Mouse (Mus musculus) CH12.LX (cell line): ENCODE results near the gene Ptbp1. TPM values are rescaled to one million over a fixed set of nuclear protein-coding genes. Genes with fewer than 3 reads are reported as not detected.

ENCODE experiments used
- DNase-seq: peaks from one replicate; pipeline ENCODE4 v3.0.0-alpha.2; 2013; ENCODE audit errors: extremely low read depth
- H3K27ac ChIP-seq: 2 replicates; pipeline ENCODE4 v1.5.1; 2012; ENCODE audit warnings: low read depth, mild to moderate bottlenecking, control low read depth, moderate library complexity; ENCODE audit not compliant: insufficient read depth
- H3K27me3 ChIP-seq: replicated peaks from 2 replicates; pipeline ENCODE3; 2012; ENCODE audit warnings: inconsistent platforms
- H3K36me3 ChIP-seq, 2 experiments: replicated peaks in 1 of 2; 2 replicates each; pipeline versions ENCODE3 to v1.6.1; 2012; ENCODE audit warnings: inconsistent platforms in 1 of 2, low read length in 1 of 2, mild to moderate bottlenecking in 1 of 2, mixed read lengths in 1 of 2, moderate library complexity in 1 of 2; ENCODE audit not compliant: control insufficient read depth in 1 of 2, insufficient read depth in 1 of 2
- H3K4me1 ChIP-seq, 2 experiments: 2 replicates each; pipeline ENCODE4 v1.6.1; 2012; ENCODE audit warnings: inconsistent platforms in 1 of 2, moderate library complexity in 1 of 2; ENCODE audit not compliant: insufficient read depth in 2 of 2, control insufficient read depth in 1 of 2
- H3K4me2 ChIP-seq: 2 replicates; pipeline ENCODE4 v1.6.1; 2012; ENCODE audit warnings: low read depth, mild to moderate bottlenecking, control low read depth; ENCODE audit not compliant: poor library complexity, insufficient read depth, severe bottlenecking
- H3K4me3 ChIP-seq, 3 experiments: fragments of 150-350 bp in 1 of 3; sonication (generic) in 1 of 3; replicated peaks in 1 of 3; 2 replicates each; pipeline versions ENCODE3 to v1.5.1; 2011 to 2012; ENCODE audit warnings: low read depth in 2 of 3, low read length in 2 of 3, mild to moderate bottlenecking in 2 of 3, moderate library complexity in 2 of 3, control low read depth in 1 of 3, improper control_type of control experiment in 1 of 3, inconsistent platforms in 1 of 3, mixed read lengths in 1 of 3; ENCODE audit not compliant: poor library complexity in 1 of 3
- H3K79me2 ChIP-seq: replicated peaks from 2 replicates; pipeline ENCODE4 v1.6.1; 2012; ENCODE audit warnings: mild to moderate bottlenecking, moderate library complexity; ENCODE audit not compliant: control insufficient read depth, poor library complexity, insufficient read depth, severe bottlenecking; ENCODE audit errors: extremely low read depth
- H3K9ac ChIP-seq: 2 replicates; pipeline ENCODE4 v1.6.1; 2012; ENCODE audit warnings: low read depth, mild to moderate bottlenecking, control low read depth, moderate library complexity; ENCODE audit not compliant: insufficient read depth
- H3K9me3 ChIP-seq: replicated peaks from 2 replicates; pipeline ENCODE3; 2012; ENCODE audit warnings: low read length, inconsistent platforms, mixed read lengths
- CHD1 ChIP-seq: IDR thresholded peaks from 2 replicates; pipeline ENCODE4 v1.6.1; 2012; ENCODE audit warnings: low read depth, low read length, improper control_type of control experiment, inconsistent platforms
- CHD2 ChIP-seq: IDR thresholded peaks from 2 replicates; pipeline ENCODE4 v1.6.1; 2011; ENCODE audit warnings: low read length, improper control_type of control experiment
- GABPA ChIP-seq: IDR thresholded peaks from 2 replicates; pipeline ENCODE4 v1.6.1; 2012; ENCODE audit warnings: low read depth, low read length, improper control_type of control experiment, inconsistent platforms; ENCODE audit not compliant: insufficient replicate concordance
- HCFC1 ChIP-seq: IDR thresholded peaks from 2 replicates; pipeline ENCODE4 v1.6.1; 2012; ENCODE audit warnings: low read depth, mild to moderate bottlenecking, inconsistent platforms, low read length, improper control_type of control experiment
- KAT2A ChIP-seq: IDR thresholded peaks from 2 replicates; pipeline ENCODE4 v1.6.1; 2012; ENCODE audit warnings: low read length, improper control_type of control experiment, inconsistent platforms; ENCODE audit not compliant: insufficient replicate concordance
- MAFK ChIP-seq: IDR thresholded peaks from 2 replicates; pipeline ENCODE4 v1.6.1; 2011; ENCODE audit warnings: low read length, improper control_type of control experiment; ENCODE audit not compliant: insufficient replicate concordance
- MAX ChIP-seq: IDR thresholded peaks from 2 replicates; pipeline ENCODE4 v1.6.1; 2011; ENCODE audit warnings: low read length, improper control_type of control experiment
- MAZ ChIP-seq: IDR thresholded peaks from 2 replicates; pipeline ENCODE4 v1.6.1; 2012; ENCODE audit warnings: low read depth, mild to moderate bottlenecking, inconsistent platforms, low read length, improper control_type of control experiment, moderate library complexity
- MEF2A ChIP-seq: IDR thresholded peaks from 2 replicates; pipeline ENCODE4 v1.6.1; 2014; ENCODE audit warnings: low read depth, mild to moderate bottlenecking, inconsistent platforms, low read length, improper control_type of control experiment, borderline replicate concordance
- MYC ChIP-seq: IDR thresholded peaks from 2 replicates; pipeline ENCODE4 v1.6.1; 2011; ENCODE audit warnings: low read depth, mild to moderate bottlenecking, improper control_type of control experiment, low read length
- NELFE ChIP-seq: IDR thresholded peaks from 2 replicates; pipeline ENCODE4 v1.6.1; 2011; ENCODE audit warnings: low read depth, low read length, improper control_type of control experiment
- PAX5 ChIP-seq: IDR thresholded peaks from 2 replicates; pipeline ENCODE4 v1.6.1; 2012; ENCODE audit warnings: low read length, inconsistent platforms, mixed read lengths
- POLR2A ChIP-seq: IDR thresholded peaks from 2 replicates; pipeline ENCODE4 v1.6.1; 2011; ENCODE audit warnings: low read depth, mild to moderate bottlenecking, improper control_type of control experiment, low read length
- RAD21 ChIP-seq: IDR thresholded peaks from 2 replicates; pipeline ENCODE4 v1.6.1; 2011; ENCODE audit warnings: low read depth, mild to moderate bottlenecking, low read length, improper control_type of control experiment, moderate library complexity
- SIN3A ChIP-seq: IDR thresholded peaks from 2 replicates; pipeline ENCODE4 v1.6.1; 2012; ENCODE audit warnings: low read length, improper control_type of control experiment, inconsistent platforms
- TCF12 ChIP-seq: IDR thresholded peaks from 2 replicates; pipeline ENCODE4 v1.6.1; 2014; ENCODE audit warnings: low read depth, mild to moderate bottlenecking, inconsistent platforms, low read length, improper control_type of control experiment
- USF1 ChIP-seq: IDR thresholded peaks from 2 replicates; pipeline ENCODE4 v1.6.1; 2014; ENCODE audit warnings: low read depth, mild to moderate bottlenecking, inconsistent platforms, low read length, improper control_type of control experiment
- USF2 ChIP-seq: conservative IDR thresholded peaks from 2 replicates; pipeline ENCODE4 v1.6.1; 2011; ENCODE audit warnings: low read depth, low read length, improper control_type of control experiment
- ZC3H11A ChIP-seq: IDR thresholded peaks from 2 replicates; pipeline ENCODE4 v1.6.1; 2012; ENCODE audit warnings: low read depth, mild to moderate bottlenecking, inconsistent platforms, low read length, improper control_type of control experiment
- ZMIZ1 ChIP-seq: IDR thresholded peaks from 2 replicates; pipeline ENCODE4 v1.6.1; 2012; ENCODE audit warnings: low read depth, mild to moderate bottlenecking, inconsistent platforms, low read length, improper control_type of control experiment
- ZNF384 ChIP-seq: IDR thresholded peaks from 2 replicates; pipeline ENCODE4 v1.6.1; 2012; ENCODE audit warnings: low read depth, low read length, improper control_type of control experiment, inconsistent platforms
- dilution Hi-C: fragments of 300-500 bp; cut with MboI; formaldehyde crosslinking; loops from 2 replicates; pipeline ENCODE4 v1.14.3; 2020; ENCODE audit warnings: low sequenced_read_pairs; ENCODE audit not compliant: extremely low pct_unique_long_range_greater_than_20kb, extremely low pct_ligation_motif_present
- in situ Hi-C: fragments of 300-500 bp; cut with MboI; formaldehyde crosslinking; loops from 3 replicates; pipeline ENCODE4 v1.14.3; 2019; ENCODE audit warnings: low sequenced_read_pairs, low pct_ligation_motif_present, low pct_unique_long_range_greater_than_20kb, mixed read lengths
- polyA plus RNA-seq: library from polyadenylated mRNA; unstranded; fragments of >175 nt; gene quantifications from 2 replicates; pipeline ENCODE4 v1.2.1, GENCODE M21; 2012; ENCODE audit warnings: low read depth; ENCODE audit not compliant: insufficient read length
- total RNA-seq, 2 experiments: library from RNA; depleted of rRNA; stranded (reverse); fragments of 300-350 nt in 1 of 2; fragments of >200 nt in 1 of 2; gene quantifications; 2 replicates each; pipeline ENCODE4 v1.2.3; 2012 to 2014

Gene Ptbp1
- total and polyA plus RNA-seq, 3 experiments: 252 to 497 (median 284) TPM

GRCm38 (mm10) chr10:79814271-79814842 lies 39.9 kb upstream of the Ptbp1 start:
- Histone ChIP-seq H3K27ac (no peak overlapping the region), H3K9me3 (no peaks in the 10 kb centered on the region), H3K4me1 (peaks cover 3% of the 10 kb centered on the region in 2 experiments; a peak in 2 of 4 replicates), H3K9ac (no peak overlapping the region), H3K4me3 (no peak overlapping the region), H3K4me2 (no peak overlapping the region), H3K79me2 (no peaks in the 10 kb centered on the region), H3K27me3 (peaks cover 33% of the 10 kb centered on the region), H3K36me3 (no peaks in the 10 kb centered on the region)
- TF ChIP-seq MAFK (no peak), MAZ (no peak), ZC3H11A (no peak), TCF12 (no peak), USF2 (no peak), MYC (no peak), HCFC1 (no peak), PAX5 (no peak), GABPA (no peak)
- in situ Hi-C loops (loop anchor here (5.0 kb wide), 1 partner anchor 122 kb away; no protein-coding TSS in a partner anchor), dilution Hi-C loops (no loop called here)
- DNase-seq: no peak

- no peak overlapping the region for H3K4me2 ChIP-seq
- DNase-seq: no peak
- H3K27me3 ChIP-seq: peaks cover 42% of the 10 kb centered on the region
- no peaks in the 10 kb centered on the region for H3K79me2 ChIP-seq
- H3K4me1 ChIP-seq: peaks cover 3% of the 10 kb centered on the region in 2 experiments; a peak in 2 of 4 replicates
- H3K27ac ChIP-seq: no peak overlapping the region
- dilution Hi-C loops (no loop called here), in situ Hi-C loops (no loop called here)
- no peak overlapping the region for H3K4me3 ChIP-seq
- H3K36me3 ChIP-seq: no peaks in the 10 kb centered on the region
- H3K9ac ChIP-seq: no peak overlapping the region
- H3K9me3 ChIP-seq: no peaks in the 10 kb centered on the region
- TF ChIP-seq ZMIZ1 (no peak), MEF2A (no peak), SIN3A (no peak), USF2 (no peak), CHD1 (no peak), ZC3H11A (no peak), USF1 (no peak), NELFE (no peak), CHD2 (no peak), RAD21 (no peak), MAFK (no peak), MAX (no peak), POLR2A (no peak), ZNF384 (no peak), KAT2A (no peak)
Measured at GRCm38 (mm10) chr10:79815671-79816494, 38.3 kb upstream of the Ptbp1 start.
